Mouse (Mus musculus) midbrain, embryonic 15.5 days (tissue): ENCODE results near the gene Bcas3. TPM values are rescaled to one million over a fixed set of nuclear protein-coding genes. Genes with fewer than 3 reads are reported as not detected.

Experiments used
- ATAC-seq: fragments of 200-750 bp; cut with Nextera tagmentation; replicated peaks from 2 replicates; pipeline ENCODE4 v1.8.0; 2017; ENCODE audit warnings: moderate TSS enrichment
- H3K27ac ChIP-seq: fragments of 300-500 bp; sonication (generic); 2 replicates; pipeline ENCODE4 v1.5.1; 2015; ENCODE audit warnings: mild to moderate bottlenecking, inconsistent platforms
- H3K27me3 ChIP-seq: fragments of 300-500 bp; sonication (generic); replicated peaks from 2 replicates; pipeline ENCODE4 v1.6.1; 2015; ENCODE audit warnings: inconsistent platforms
- H3K36me3 ChIP-seq: fragments of 300-500 bp; sonication (generic); replicated peaks from 2 replicates; pipeline ENCODE4 v1.6.1; 2015; ENCODE audit warnings: inconsistent platforms
- H3K4me1 ChIP-seq: fragments of 300-500 bp; sonication (generic); 2 replicates; pipeline ENCODE4 v1.6.1; 2015; ENCODE audit warnings: inconsistent platforms
- H3K4me2 ChIP-seq: fragments of 300-500 bp; sonication (generic); 2 replicates; pipeline ENCODE4 v1.6.1; 2015; ENCODE audit warnings: inconsistent platforms, mild to moderate bottlenecking, moderate library complexity
- H3K4me3 ChIP-seq: fragments of 300-500 bp; sonication (generic); 2 replicates; pipeline ENCODE4 v1.5.1; 2015; ENCODE audit warnings: mild to moderate bottlenecking, inconsistent platforms
- H3K9ac ChIP-seq: fragments of 300-500 bp; sonication (generic); 2 replicates; pipeline ENCODE4 v1.6.1; 2015; ENCODE audit warnings: mild to moderate bottlenecking, inconsistent platforms
- H3K9me3 ChIP-seq: fragments of 300-500 bp; sonication (generic); 2 replicates; pipeline ENCODE4 v1.6.1; 2016; ENCODE audit warnings: inconsistent platforms
- WGBS: fragments of 180-500 bp; shearing (Covaris S2); methylation state at CpG from one replicate; pipeline ENCODE4 v1.1.7; 2015; ENCODE audit warnings: mixed read lengths; 5-methylcytosine and 5-hydroxymethylcytosine counted together
- polyA plus RNA-seq: library from polyadenylated mRNA; unstranded; fragments of >200 nt; fragmentation: Nextera tagmentation; extraction: Ambion mirVana; gene quantifications from 2 replicates; pipeline ENCODE4 v1.2.1, GENCODE M21; 2015

The Bcas3 gene
- polyA plus RNA-seq, 1 experiment from 2014 or later: 30.8 TPM

- no peak overlapping the region for H3K4me3 ChIP-seq
- peaks cover 41% of the 10 kb centered on the region for H3K27me3 ChIP-seq
- WGBS: 10% methylated on average over 16 of the region's 16 CpGs
- no peaks in the 10 kb centered on the region for H3K9me3 ChIP-seq
- peak overlapping the region; percentile 65 for H3K4me2 ChIP-seq
- no peak overlapping the region for H3K27ac ChIP-seq
- no peak overlapping the region for H3K9ac ChIP-seq
- no peaks in the 10 kb centered on the region for H3K36me3 ChIP-seq
- no peak for ATAC-seq
- H3K4me1 ChIP-seq: peaks cover 19% of the 10 kb centered on the region
Measured at GRCm38 (mm10) chr11:85524841-85525500, 172.0 kb downstream of the Bcas3 start.

- Histone ChIP-seq H3K9ac (no peak overlapping the region), H3K4me3 (no peak overlapping the region), H3K9me3 (no peaks in the 10 kb centered on the region), H3K36me3 (no peaks in the 10 kb centered on the region), H3K4me1 (peaks cover 19% of the 10 kb centered on the region), H3K27me3 (peaks cover 39% of the 10 kb centered on the region), H3K27ac (no peak overlapping the region), H3K4me2 (no peak overlapping the region)
- 30% methylated on average over 10 of the region's 10 CpGs for WGBS
- ATAC-seq: no peak
Measured at GRCm38 (mm10) chr11:85525501-85525885, 172.5 kb downstream of the Bcas3 start.

GRCm38 (mm10) chr11:85525979-85526775, 173.2 kb downstream of the Bcas3 start:
- peaks cover 19% of the 10 kb centered on the region for H3K4me1 ChIP-seq
- H3K4me3 ChIP-seq: no peak overlapping the region
- H3K9ac ChIP-seq: no peak overlapping the region
- no peak for ATAC-seq
- H3K36me3 ChIP-seq: no peaks in the 10 kb centered on the region
- H3K4me2 ChIP-seq: no peak overlapping the region
- H3K27me3 ChIP-seq: peaks cover 37% of the 10 kb centered on the region
- 40% methylated on average over 11 of the region's 11 CpGs for WGBS
- H3K9me3 ChIP-seq: no peaks in the 10 kb centered on the region
- H3K27ac ChIP-seq: no peak overlapping the region

- ATAC-seq: no peak
- H3K4me2 ChIP-seq: no peak overlapping the region
- no peaks in the 10 kb centered on the region for H3K9me3 ChIP-seq
- H3K36me3 ChIP-seq: no peaks in the 10 kb centered on the region
- H3K27ac ChIP-seq: no peak overlapping the region
- peaks cover 34% of the 10 kb centered on the region for H3K27me3 ChIP-seq
- 30% methylated on average over 5 of the region's 5 CpGs for WGBS
- H3K4me3 ChIP-seq: no peak overlapping the region
- no peak overlapping the region for H3K9ac ChIP-seq
- peaks cover 19% of the 10 kb centered on the region for H3K4me1 ChIP-seq
Measured at GRCm38 (mm10) chr11:85527261-85527660, 174.3 kb downstream of the Bcas3 start.

GRCm38 (mm10) chr11:85529531-85530285, 176.7 kb downstream of the Bcas3 start:
- H3K4me1 ChIP-seq: peaks cover 11% of the 10 kb centered on the region
- ATAC-seq: no peak
- H3K27me3 ChIP-seq: peaks cover 33% of the 10 kb centered on the region

GRCm38 (mm10) chr11:85540989-85541388, 188.0 kb downstream of the Bcas3 start:
- H3K4me2 ChIP-seq: no peak overlapping the region
- WGBS: 87% methylated on average over 4 of the region's 4 CpGs
- H3K9ac ChIP-seq: no peak overlapping the region
- H3K27me3 ChIP-seq: no peaks in the 10 kb centered on the region
- no peak for ATAC-seq
- no peaks in the 10 kb centered on the region for H3K36me3 ChIP-seq
- no peaks in the 10 kb centered on the region for H3K4me1 ChIP-seq
- H3K27ac ChIP-seq: no peak overlapping the region
- H3K9me3 ChIP-seq: no peaks in the 10 kb centered on the region
- no peak overlapping the region for H3K4me3 ChIP-seq

More at GRCm38 (mm10) chr11:85529531-85530285, 176.7 kb downstream of the Bcas3 start:
- Histone ChIP-seq H3K4me2 (no peak overlapping the region), H3K4me3 (no peak overlapping the region), H3K36me3 (no peaks in the 10 kb centered on the region), H3K9ac (no peak overlapping the region), H3K9me3 (no peaks in the 10 kb centered on the region), H3K27ac (no peak overlapping the region)
- WGBS: 76% methylated on average over 5 of the region's 5 CpGs

GRCm38 (mm10) chr11:85543311-85543710, 190.3 kb downstream of the Bcas3 start:
- no peaks in the 10 kb centered on the region for H3K36me3 ChIP-seq
- H3K4me1 ChIP-seq: no peaks in the 10 kb centered on the region
- no peak overlapping the region for H3K4me2 ChIP-seq
- no peaks in the 10 kb centered on the region for H3K9me3 ChIP-seq
- no peak overlapping the region for H3K4me3 ChIP-seq
- no peak overlapping the region for H3K9ac ChIP-seq
- H3K27ac ChIP-seq: no peak overlapping the region
- H3K27me3 ChIP-seq: no peaks in the 10 kb centered on the region
- 78% methylated on average over 4 of the region's 4 CpGs for whole genome bisulfite sequencing
- ATAC-seq: no peak

- Histone ChIP-seq H3K27me3 (no peaks in the 10 kb centered on the region), H3K9ac (no peak overlapping the region), H3K27ac (no peak overlapping the region), H3K4me1 (no peaks in the 10 kb centered on the region), H3K4me3 (no peak overlapping the region), H3K9me3 (no peaks in the 10 kb centered on the region), H3K4me2 (no peak overlapping the region), H3K36me3 (no peaks in the 10 kb centered on the region)
- 70% methylated on average over 5 of the region's 5 CpGs for WGBS
- ATAC-seq: no peak
Measured at GRCm38 (mm10) chr11:85545602-85546001, 192.6 kb downstream of the Bcas3 start.

GRCm38 (mm10) chr11:85547966-85548365, 195.0 kb downstream of the Bcas3 start:
- Histone ChIP-seq H3K4me2 (no peak overlapping the region), H3K4me3 (no peak overlapping the region), H3K27me3 (no peaks in the 10 kb centered on the region), H3K4me1 (no peaks in the 10 kb centered on the region), H3K9ac (no peak overlapping the region), H3K27ac (no peak overlapping the region), H3K9me3 (no peaks in the 10 kb centered on the region), H3K36me3 (no peaks in the 10 kb centered on the region)
- ATAC-seq: no peak
- WGBS: 73% methylated on average over 6 of the region's 6 CpGs

- H3K36me3 ChIP-seq: no peaks in the 10 kb centered on the region
- no peaks in the 10 kb centered on the region for H3K4me1 ChIP-seq
- H3K4me2 ChIP-seq: no peak overlapping the region
- H3K27ac ChIP-seq: no peak overlapping the region
- ATAC-seq: no peak
- no peak overlapping the region for H3K9ac ChIP-seq
- H3K9me3 ChIP-seq: no peaks in the 10 kb centered on the region
- no peak overlapping the region for H3K4me3 ChIP-seq
- 88% methylated on average over 3 of the region's 3 CpGs for WGBS
- H3K27me3 ChIP-seq: no peaks in the 10 kb centered on the region
Measured at GRCm38 (mm10) chr11:85549651-85550050, 196.7 kb downstream of the Bcas3 start.

- Histone ChIP-seq H3K9ac (no peak overlapping the region), H3K9me3 (no peaks in the 10 kb centered on the region), H3K4me3 (no peak overlapping the region), H3K27me3 (no peaks in the 10 kb centered on the region), H3K36me3 (no peaks in the 10 kb centered on the region), H3K27ac (no peak overlapping the region), H3K4me1 (no peaks in the 10 kb centered on the region), H3K4me2 (no peak overlapping the region)
- no peak for ATAC-seq
- WGBS: 74% methylated on average over 1 of the region's 1 CpGs
Measured at GRCm38 (mm10) chr11:85555066-85555465, 202.1 kb downstream of the Bcas3 start.

- Histone ChIP-seq H3K9me3 (no peaks in the 10 kb centered on the region), H3K27me3 (no peaks in the 10 kb centered on the region), H3K27ac (no peak overlapping the region), H3K4me1 (no peaks in the 10 kb centered on the region), H3K4me2 (no peak overlapping the region), H3K36me3 (no peaks in the 10 kb centered on the region), H3K9ac (no peak overlapping the region), H3K4me3 (no peak overlapping the region)
- ATAC-seq: no peak
- 73% methylated on average over 2 of the region's 2 CpGs for WGBS
Measured at GRCm38 (mm10) chr11:85555721-85556120, 202.8 kb downstream of the Bcas3 start.
